In the genomic region with DNA sequence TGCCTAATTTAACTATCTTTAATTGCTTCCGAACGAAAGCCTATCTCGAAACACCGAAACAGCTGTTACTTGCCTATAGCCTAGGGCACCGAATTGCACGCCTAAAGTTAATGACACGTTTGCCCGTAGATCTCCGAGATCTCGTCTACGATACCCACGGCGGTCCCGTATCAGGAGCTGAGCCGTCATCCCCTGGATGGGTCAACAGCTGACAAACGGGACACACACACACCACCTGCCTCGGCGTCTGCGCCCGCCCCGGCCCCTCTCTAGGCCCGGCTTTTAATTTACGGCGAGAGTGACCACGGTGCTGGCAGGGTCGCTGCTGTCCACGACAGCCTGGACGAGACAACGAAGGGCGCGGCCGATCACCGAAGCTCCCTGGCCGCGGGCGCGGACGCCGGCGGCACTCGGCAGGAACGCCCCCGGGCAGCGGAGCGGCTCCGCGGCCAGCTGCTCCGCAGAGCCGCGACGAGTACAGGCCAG, we compare ENCODE assay signal across 8 mouse cellular contexts. TPM values are rescaled to one million over a fixed set of nuclear protein-coding genes. Genes with fewer than 3 reads are reported as not detected.
DNase-seq lines count a peak whose midpoint lies in the region; ATAC-seq and TF ChIP-seq lines count a peak whose summit lies in the region.

No protein-coding gene starts in this region.

- H3K4me3 ChIP-seq in kidney, embryonic 15.5 days (replicated peaks): peak overlapping the region; percentile 90
- H3K4me3 ChIP-seq in MEL (ENCODE audit: control insufficient read depth in 1 of 2, insufficient read depth in 1 of 2, low read depth in 2 of 2, low read length in 2 of 2): peak overlapping the region; percentile 86 to 88
- peak overlapping the region; percentile 97 for H3K4me3 ChIP-seq in embryonic facial prominence, embryonic 15.5 days (replicated peaks)
- peak overlapping the region; percentile 97 for H3K4me3 ChIP-seq in limb, embryonic 12.5 days (replicated peaks)
- H3K4me3 ChIP-seq in neural tube, embryonic 13.5 days: peak overlapping the region; percentile 95

- TF ChIP-seq EP300 in MEL (IDR thresholded peaks at IDR 0.05; ENCODE audit: low read depth in 1 of 2, low read length in 2 of 2): no peak

- no peak for TF ChIP-seq POLR2A in MEL (IDR thresholded peaks at IDR 0.05; ENCODE audit: control insufficient read depth in 1 of 2, insufficient read depth in 1 of 2, low read depth in 1 of 2, low read length in 2 of 2, poor library complexity in 1 of 2)

- under 1% methylated on average over 51 of the region's 51 CpGs for WGBS in kidney, embryonic 15.5 days
- under 1% methylated on average over 51 of the region's 51 CpGs for WGBS in embryonic facial prominence, embryonic 15.5 days
- WGBS in limb, embryonic 12.5 days: under 1% methylated on average over 51 of the region's 51 CpGs
- under 1% methylated on average over 51 of the region's 51 CpGs for WGBS in neural tube, embryonic 13.5 days

- H3K27ac ChIP-seq in kidney, embryonic 15.5 days: peak overlapping the region; percentile 92
- peak overlapping the region; percentile 51 for H3K27ac ChIP-seq in MEL (ENCODE audit: control insufficient read depth, low read depth, low read length)
- H3K27ac ChIP-seq in embryonic facial prominence, embryonic 15.5 days (replicated peaks): peak overlapping the region; percentile 88
- H3K27ac ChIP-seq in limb, embryonic 12.5 days: peak overlapping the region; percentile 87
- H3K27ac ChIP-seq in neural tube, embryonic 13.5 days (replicated peaks): peak overlapping the region; percentile 94

- ATAC-seq in kidney, embryonic 15.5 days (replicated peaks; ENCODE audit: low FRiP score): peak; percentile 73
- ATAC-seq in embryonic facial prominence, embryonic 15.5 days (ENCODE audit: insufficient number of reproducible peaks, low FRiP score, low TSS enrichment, low read depth): peak; percentile 41; the same call in 1 of the 2 replicates
- peak; percentile 50 for ATAC-seq in limb, embryonic 12.5 days (ENCODE audit: insufficient number of reproducible peaks, insufficient read depth, low FRiP score, low TSS enrichment, low read depth)
- peak; percentile 64 for ATAC-seq in neural tube, embryonic 13.5 days (ENCODE audit: low read depth)

- no peak for TF ChIP-seq RAD21 in MEL (IDR thresholded peaks at IDR 0.05; ENCODE audit: low read depth, low read length)

- H3K27me3 ChIP-seq in kidney, embryonic 15.5 days: no peaks in the 10 kb centered on the region
- H3K27me3 ChIP-seq in MEL (ENCODE audit: control insufficient read depth in 1 of 2, insufficient read depth in 2 of 2, low read length in 2 of 2): no peaks in the 10 kb centered on the region
- no peaks in the 10 kb centered on the region for H3K27me3 ChIP-seq in embryonic facial prominence, embryonic 15.5 days
- H3K27me3 ChIP-seq in limb, embryonic 12.5 days: no peaks in the 10 kb centered on the region
- no peaks in the 10 kb centered on the region for H3K27me3 ChIP-seq in neural tube, embryonic 13.5 days

- TF ChIP-seq CTCF in MEL (IDR thresholded peaks at IDR 0.05 in 2 of 3, conservative IDR thresholded peaks at IDR 0.05 in 1 of 3; ENCODE audit: control insufficient read depth in 1 of 3, insufficient read depth in 1 of 3, low read depth in 2 of 3, low read length in 3 of 3, poor library complexity in 1 of 3, severe bottlenecking in 1 of 3): no peak

- no peak for DNase-seq in kidney, postnatal 4 days
- DNase-seq in MEL (ENCODE audit: low read depth, low spot score): peak; percentile 57
- no peak for DNase-seq in ovary, postnatal 10 days (ENCODE audit: low spot score)
- DNase-seq in ovary, postnatal 36 days (ENCODE audit: low spot score): no peak

- no peaks in the 10 kb centered on the region for H3K9me3 ChIP-seq in kidney, embryonic 15.5 days (replicated peaks)
- H3K9me3 ChIP-seq in MEL (replicated peaks; ENCODE audit: insufficient read depth, low read length): no peaks in the 10 kb centered on the region
- no peaks in the 10 kb centered on the region for H3K9me3 ChIP-seq in embryonic facial prominence, embryonic 15.5 days (replicated peaks)
- no peaks in the 10 kb centered on the region for H3K9me3 ChIP-seq in limb, embryonic 12.5 days
- no peaks in the 10 kb centered on the region for H3K9me3 ChIP-seq in neural tube, embryonic 13.5 days

- H3K4me1 ChIP-seq in kidney, embryonic 15.5 days: peaks cover 17% of the 10 kb centered on the region
- H3K4me1 ChIP-seq in MEL (ENCODE audit: control insufficient read depth in 1 of 2, insufficient read depth in 2 of 2, low read length in 2 of 2): peaks cover 0 to 2% of the 10 kb centered on the region in 2 experiments; a peak in 1 of 4 replicates
- H3K4me1 ChIP-seq in embryonic facial prominence, embryonic 15.5 days: peaks cover 8% of the 10 kb centered on the region
- H3K4me1 ChIP-seq in limb, embryonic 12.5 days (replicated peaks): peaks cover 17% of the 10 kb centered on the region; the same call in 1 of the 2 replicates
- peaks cover 24% of the 10 kb centered on the region for H3K4me1 ChIP-seq in neural tube, embryonic 13.5 days (replicated peaks)

- H3K79me2 ChIP-seq in MEL (ENCODE audit: control insufficient read depth, insufficient read depth, low read length, poor library complexity): peaks cover 46% of the 10 kb centered on the region

- H3K4me2 ChIP-seq in kidney, embryonic 15.5 days: peak overlapping the region; percentile 70
- peak overlapping the region; percentile 65 for H3K4me2 ChIP-seq in embryonic facial prominence, embryonic 15.5 days (replicated peaks)
- peak overlapping the region; percentile 80 for H3K4me2 ChIP-seq in limb, embryonic 12.5 days
- H3K4me2 ChIP-seq in neural tube, embryonic 13.5 days: peak overlapping the region; percentile 74

- peak overlapping the region; percentile 93 for H3K9ac ChIP-seq in kidney, embryonic 15.5 days
- peak overlapping the region; percentile 89 for H3K9ac ChIP-seq in MEL (ENCODE audit: control insufficient read depth, low read depth, low read length, poor library complexity, severe bottlenecking)
- H3K9ac ChIP-seq in embryonic facial prominence, embryonic 15.5 days: peak overlapping the region; percentile 99
- peak overlapping the region; percentile 96 for H3K9ac ChIP-seq in limb, embryonic 12.5 days (replicated peaks)
- peak overlapping the region; percentile 97 for H3K9ac ChIP-seq in neural tube, embryonic 13.5 days

- peaks cover under 1% of the 10 kb centered on the region; the same call in 1 of the 2 replicates for H3K36me3 ChIP-seq in kidney, embryonic 15.5 days
- peaks cover 2 to 19% of the 10 kb centered on the region in 2 experiments; a peak in 3 of 4 replicates for H3K36me3 ChIP-seq in MEL (ENCODE audit: control insufficient read depth in 1 of 2, insufficient read depth in 2 of 2, low read length in 2 of 2)
- no peaks in the 10 kb centered on the region for H3K36me3 ChIP-seq in embryonic facial prominence, embryonic 15.5 days
- no peaks in the 10 kb centered on the region; the same call in 1 of the 2 replicates for H3K36me3 ChIP-seq in limb, embryonic 12.5 days
- H3K36me3 ChIP-seq in neural tube, embryonic 13.5 days: no peaks in the 10 kb centered on the region

TF ChIP-seq in MEL, 35 proteins besides CTCF, POLR2A, EP300 and RAD21:
- TF ChIP-seq SIN3A (IDR thresholded peaks at IDR 0.05; ENCODE audit: low read length) (peak; percentile 58; the same call in 1 of the 2 replicates), RCOR1 (IDR thresholded peaks at IDR 0.05; ENCODE audit: low read depth, low read length) (no peak), E2F4 (IDR thresholded peaks at IDR 0.05; ENCODE audit: borderline replicate concordance, low read depth, low read length) (no peak), ETS1 (IDR thresholded peaks at IDR 0.05; ENCODE audit: low read depth, low read length) (peak; percentile 42; the same call in 1 of the 2 replicates), ZKSCAN1 (IDR thresholded peaks at IDR 0.05; ENCODE audit: low read depth, low read length) (no peak)
TF ChIP-seq in MEL: peak in this region for 2.

RNA-seq across cellular contexts. Expression of a gene that starts 0.7 kb away (rescaled TPM):
- polyA plus RNA-seq in kidney, embryonic 15.5 days (2015; fragmentation: Nextera tagmentation; extraction: Ambion mirVana): 215 and 235 TPM in 2 replicates
- total RNA-seq in MEL (2012; rRNA removed): 81.0 and 84.9 TPM in 2 replicates
- 10 to 100 TPM in 1 of 2 experiments, not detected in 1; 41.8 TPM for polyA plus RNA-seq in MEL (2012; ENCODE audit: insufficient read depth in 1 of 2, insufficient read length in 2 of 2, low read depth in 1 of 2, low replicate concordance in 2 of 2, missing spikeins in 1 of 2)
- polyA plus RNA-seq in embryonic facial prominence, embryonic 15.5 days (2015; fragmentation: Nextera tagmentation; extraction: Ambion mirVana): 182 TPM in 2 replicates
- polyA plus RNA-seq in limb, embryonic 12.5 days (2016; fragmentation: Nextera tagmentation; extraction: Ambion mirVana): 207 and 212 TPM in 2 replicates
- 218 and 246 TPM in 2 replicates for polyA plus RNA-seq in neural tube, embryonic 13.5 days (2015; fragmentation: Nextera tagmentation; extraction: Ambion mirVana)
